Mouse (Mus musculus) hindbrain, embryonic 10.5 days (tissue): ENCODE data around the gene Evc2. TPM values are rescaled to one million over a fixed set of nuclear protein-coding genes. Genes with fewer than 3 reads are reported as not detected.

Experiments used
- DNase-seq: peaks from one replicate; pipeline ENCODE4 v3.0.0-alpha.2; 2017; ENCODE audit warnings: low spot score
- H3K27ac ChIP-seq: fragments of 300-500 bp; sonication (generic); 2 replicates; pipeline ENCODE4 v1.5.1; 2016; ENCODE audit warnings: mild to moderate bottlenecking, moderate library complexity
- H3K27me3 ChIP-seq: fragments of 300-500 bp; sonication (generic); 2 replicates; pipeline ENCODE4 v1.6.1; 2016; ENCODE audit warnings: mild to moderate bottlenecking; ENCODE audit not compliant: poor library complexity, insufficient read depth, severe bottlenecking
- H3K36me3 ChIP-seq: fragments of 300-500 bp; sonication (generic); 2 replicates; pipeline ENCODE4 v1.6.1; 2016; ENCODE audit warnings: mild to moderate bottlenecking, moderate library complexity
- H3K4me1 ChIP-seq: fragments of 300-500 bp; sonication (generic); replicated peaks from 2 replicates; pipeline ENCODE4 v1.6.1; 2016; ENCODE audit warnings: mild to moderate bottlenecking
- H3K4me3 ChIP-seq: fragments of 300-500 bp; sonication (generic); 2 replicates; pipeline ENCODE4 v1.5.1; 2016; ENCODE audit warnings: mild to moderate bottlenecking, moderate library complexity
- H3K9me3 ChIP-seq: fragments of 300-500 bp; sonication (generic); 2 replicates; pipeline ENCODE4 v1.6.1; 2016; ENCODE audit warnings: mild to moderate bottlenecking, moderate library complexity
- WGBS: fragments of 180-500 bp; shearing (Covaris S2); methylation state at CpG from one replicate; pipeline ENCODE4 v1.1.7; 2016; 5-methylcytosine and 5-hydroxymethylcytosine counted together
- polyA plus RNA-seq: library from polyadenylated mRNA; unstranded; fragments of >200 nt; fragmentation: Nextera tagmentation; extraction: Ambion mirVana; gene quantifications from 2 replicates; pipeline ENCODE4 v1.2.1, GENCODE M21; 2016

Gene Evc2
- polyA plus RNA-seq, 1 experiment from 2014 or later: 13.6 TPM

- Histone ChIP-seq H3K4me1 (no peaks in the 10 kb centered on the region), H3K27ac (no peak overlapping the region), H3K36me3 (peaks cover 95% of the 10 kb centered on the region), H3K27me3 (no peaks in the 10 kb centered on the region), H3K4me3 (no peak overlapping the region), H3K9me3 (no peaks in the 10 kb centered on the region)
- DNase-seq: no peak
- WGBS: 80% methylated on average over 3 of the region's 3 CpGs
These were observed 45.3 kb downstream of the Evc2 start for GRCm38 (mm10) chr5:37383570-37383969.

GRCm38 (mm10) chr5:37388646-37389045, 50.3 kb downstream of the Evc2 start:
- WGBS: 90% methylated on average over 3 of the region's 3 CpGs
- Histone ChIP-seq H3K27me3 (no peaks in the 10 kb centered on the region), H3K4me1 (0 out of 2 replicates have a peak, but pooled peaks cover 2% of the 10 kb centered on the region), H3K27ac (no peak overlapping the region), H3K36me3 (peaks cover 74% of the 10 kb centered on the region), H3K9me3 (no peaks in the 10 kb centered on the region), H3K4me3 (no peak overlapping the region)
- no peak for DNase-seq

GRCm38 (mm10) chr5:37389808-37390495, 51.7 kb downstream of the Evc2 start:
- H3K27ac ChIP-seq: no peak overlapping the region
- H3K4me1 ChIP-seq: 0 out of 2 replicates have a peak, but pooled peaks cover 2% of the 10 kb centered on the region
- no peak for DNase-seq
- H3K36me3 ChIP-seq: peaks cover 69% of the 10 kb centered on the region
- H3K27me3 ChIP-seq: no peaks in the 10 kb centered on the region
- WGBS: 70% methylated on average over 13 of the region's 13 CpGs
- H3K9me3 ChIP-seq: no peaks in the 10 kb centered on the region
- H3K4me3 ChIP-seq: no peak overlapping the region

GRCm38 (mm10) chr5:37390923-37391322, 52.6 kb downstream of the Evc2 start:
- no peaks in the 10 kb centered on the region for H3K27me3 ChIP-seq
- no peak for DNase-seq
- no peak overlapping the region for H3K27ac ChIP-seq
- H3K4me3 ChIP-seq: no peak overlapping the region
- 95% methylated on average over 10 of the region's 10 CpGs for WGBS
- H3K4me1 ChIP-seq: 0 out of 2 replicates have a peak, but pooled peaks cover 2% of the 10 kb centered on the region
- H3K36me3 ChIP-seq: peaks cover 71% of the 10 kb centered on the region
- no peaks in the 10 kb centered on the region for H3K9me3 ChIP-seq

GRCm38 (mm10) chr5:37391901-37392300, 53.6 kb downstream of the Evc2 start:
- 89% methylated on average over 10 of the region's 10 CpGs for WGBS
- Histone ChIP-seq H3K4me1 (0 out of 2 replicates have a peak, but pooled peaks cover 2% of the 10 kb centered on the region), H3K27me3 (no peaks in the 10 kb centered on the region), H3K27ac (no peak overlapping the region), H3K4me3 (no peak overlapping the region), H3K9me3 (no peaks in the 10 kb centered on the region), H3K36me3 (peaks cover 69% of the 10 kb centered on the region)
- no peak for DNase-seq

GRCm38 (mm10) chr5:37395172-37396030, 57.1 kb downstream of the Evc2 start:
- H3K4me3 ChIP-seq: no peak overlapping the region
- H3K27ac ChIP-seq: no peak overlapping the region
- no peaks in the 10 kb centered on the region for H3K4me1 ChIP-seq
- H3K36me3 ChIP-seq: peaks cover 70% of the 10 kb centered on the region
- no peaks in the 10 kb centered on the region for H3K27me3 ChIP-seq
- 77% methylated on average over 22 of the region's 22 CpGs for WGBS
- H3K9me3 ChIP-seq: 0 out of 2 replicates have a peak, but pooled peaks cover 4% of the 10 kb centered on the region
- no peak for DNase-seq

GRCm38 (mm10) chr5:37419028-37419427, 80.7 kb downstream of the Evc2 start:
- peaks cover 44% of the 10 kb centered on the region for H3K36me3 ChIP-seq
- 86% methylated on average over 6 of the region's 6 CpGs for WGBS
- no peaks in the 10 kb centered on the region for H3K9me3 ChIP-seq
- no peak for DNase-seq
- no peaks in the 10 kb centered on the region for H3K27me3 ChIP-seq
- H3K4me1 ChIP-seq: no peaks in the 10 kb centered on the region
- H3K4me3 ChIP-seq: no peak overlapping the region
- no peak overlapping the region for H3K27ac ChIP-seq

- DNase-seq: no peak
- Histone ChIP-seq H3K4me1 (no peaks in the 10 kb centered on the region), H3K9me3 (no peaks in the 10 kb centered on the region), H3K27me3 (no peaks in the 10 kb centered on the region), H3K27ac (no peak overlapping the region), H3K4me3 (no peak overlapping the region), H3K36me3 (peaks cover 35% of the 10 kb centered on the region)
These were observed 88.9 kb downstream of the Evc2 start for GRCm38 (mm10) chr5:37427210-37427609.

- Histone ChIP-seq H3K9me3 (no peaks in the 10 kb centered on the region), H3K36me3 (no peaks in the 10 kb centered on the region), H3K27me3 (no peaks in the 10 kb centered on the region), H3K27ac (no peak overlapping the region), H3K4me1 (no peaks in the 10 kb centered on the region), H3K4me3 (no peak overlapping the region)
- 73% methylated on average over 3 of the region's 3 CpGs for WGBS
- no peak for DNase-seq
These were observed 97.1 kb downstream of the Evc2 start for GRCm38 (mm10) chr5:37435417-37435816.

GRCm38 (mm10) chr5:37442767-37443166, 104.5 kb downstream of the Evc2 start:
- Histone ChIP-seq H3K27me3 (no peaks in the 10 kb centered on the region), H3K36me3 (no peaks in the 10 kb centered on the region), H3K9me3 (no peaks in the 10 kb centered on the region), H3K4me1 (no peaks in the 10 kb centered on the region), H3K27ac (no peak overlapping the region), H3K4me3 (no peak overlapping the region)
- no peak for DNase-seq
- WGBS: 81% methylated on average over 2 of the region's 2 CpGs

- Histone ChIP-seq H3K36me3 (no peaks in the 10 kb centered on the region), H3K4me3 (no peak overlapping the region), H3K9me3 (no peaks in the 10 kb centered on the region), H3K4me1 (peaks cover 5% of the 10 kb centered on the region; the same call in 1 of the 2 replicates), H3K27me3 (no peaks in the 10 kb centered on the region), H3K27ac (no peak overlapping the region)
- 85% methylated on average over 3 of the region's 3 CpGs for WGBS
- no peak for DNase-seq
These were observed 109.2 kb downstream of the Evc2 start for GRCm38 (mm10) chr5:37447546-37447945.

GRCm38 (mm10) chr5:37456590-37456989, 118.3 kb downstream of the Evc2 start:
- DNase-seq: no peak
- H3K4me3 ChIP-seq: no peak overlapping the region
- no peaks in the 10 kb centered on the region for H3K36me3 ChIP-seq
- no peak overlapping the region for H3K27ac ChIP-seq
- no peaks in the 10 kb centered on the region for H3K9me3 ChIP-seq
- peaks cover 5% of the 10 kb centered on the region; the same call in 1 of the 2 replicates for H3K4me1 ChIP-seq
- 74% methylated on average over 2 of the region's 2 CpGs for WGBS
- no peaks in the 10 kb centered on the region for H3K27me3 ChIP-seq

- Histone ChIP-seq H3K4me1 (peaks cover 3% of the 10 kb centered on the region; the same call in 1 of the 2 replicates), H3K4me3 (no peak overlapping the region), H3K27ac (no peak overlapping the region), H3K27me3 (no peaks in the 10 kb centered on the region), H3K36me3 (no peaks in the 10 kb centered on the region), H3K9me3 (no peaks in the 10 kb centered on the region)
- no peak for DNase-seq
- 79% methylated on average over 5 of the region's 5 CpGs for WGBS
These were observed 118.9 kb downstream of the Evc2 start for GRCm38 (mm10) chr5:37457191-37457590.
